Mouse (Mus musculus): Measurements from ENCODE around the gene Cyp2s1. TPM values are rescaled to one million over a fixed set of nuclear protein-coding genes. Genes with fewer than 3 reads are reported as not detected.

The Cyp2s1 gene
- polyA plus RNA-seq, 1 experiment from 2014 or later = 2.2 TPM

- Histone ChIP-seq H3K36me3 (replicated peaks; ENCODE audit: control insufficient read depth, insufficient read depth) (no peaks in the 10 kb centered on the region), H3K27me3 (ENCODE audit: control insufficient read depth, insufficient read depth, low read length) (no peaks in the 10 kb centered on the region), H3K27ac (no peak overlapping the region), H3K4me2 (replicated peaks) (no peak overlapping the region; the same call in 1 of the 2 replicates), H3K9me3 (ENCODE audit: control insufficient read depth, low read length) (no peaks in the 10 kb centered on the region), H3K4me3 (replicated peaks; ENCODE audit: low read length) (no peak overlapping the region), H3K4me1 (replicated peaks; ENCODE audit: control insufficient read depth, insufficient read depth, low read length) (peaks cover 11% of the 10 kb centered on the region; the same call in 1 of the 2 replicates), H3K9ac (no peak overlapping the region)
- DNase-seq (ENCODE audit: low spot score) (no peak), ATAC-seq (ENCODE audit: low FRiP score) (no peak)
- WGBS = 74% methylated on average over 4 of the region's 4 CpGs
Measured at GRCm38 (mm10) chr7:25786974-25787373, 29.7 kb downstream of the Cyp2s1 start.

DNA sequence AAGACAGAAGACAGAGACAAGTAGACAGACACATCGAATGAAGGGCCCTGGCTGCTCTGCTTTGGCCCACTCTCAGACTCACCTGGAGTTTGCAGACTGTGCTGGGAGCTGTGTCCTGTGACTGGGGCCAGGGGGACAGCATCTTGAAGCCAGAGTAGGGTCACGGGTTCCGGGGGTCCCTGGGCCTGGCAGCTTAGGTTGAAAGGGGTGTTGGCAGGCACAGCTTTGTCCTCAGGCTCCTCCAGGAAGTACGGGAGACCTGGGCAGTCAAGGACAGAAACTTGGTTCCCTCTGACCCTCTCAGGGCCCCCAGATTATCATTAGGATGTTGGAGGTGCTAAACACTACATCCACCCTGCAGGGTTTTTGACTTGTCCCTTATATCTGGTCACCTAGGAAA, 31.0 kb downstream of the Cyp2s1 start:
- Histone ChIP-seq H3K27me3 (ENCODE audit: control insufficient read depth, insufficient read depth, low read length) (no peaks in the 10 kb centered on the region), H3K27ac (no peak overlapping the region), H3K9me3 (ENCODE audit: control insufficient read depth, low read length) (no peaks in the 10 kb centered on the region), H3K4me3 (replicated peaks; ENCODE audit: low read length) (no peak overlapping the region), H3K36me3 (replicated peaks; ENCODE audit: control insufficient read depth, insufficient read depth) (no peaks in the 10 kb centered on the region), H3K4me1 (replicated peaks; ENCODE audit: control insufficient read depth, insufficient read depth, low read length) (peaks cover 18% of the 10 kb centered on the region; the same call in 1 of the 2 replicates), H3K4me2 (replicated peaks) (no peak overlapping the region), H3K9ac (no peak overlapping the region)
- ATAC-seq (ENCODE audit: low FRiP score) = no peak
- 77% methylated on average over 4 of the region's 4 CpGs for WGBS
- DNase-seq (ENCODE audit: low spot score) = no peak

- Histone ChIP-seq H3K9me3 (ENCODE audit: control insufficient read depth, low read length) (no peaks in the 10 kb centered on the region), H3K9ac (no peak overlapping the region), H3K4me2 (replicated peaks) (no peak overlapping the region), H3K4me1 (replicated peaks; ENCODE audit: control insufficient read depth, insufficient read depth, low read length) (peaks cover 18% of the 10 kb centered on the region; the same call in 1 of the 2 replicates), H3K27ac (no peak overlapping the region), H3K36me3 (replicated peaks; ENCODE audit: control insufficient read depth, insufficient read depth) (no peaks in the 10 kb centered on the region), H3K4me3 (replicated peaks; ENCODE audit: low read length) (no peak overlapping the region), H3K27me3 (ENCODE audit: control insufficient read depth, insufficient read depth, low read length) (no peaks in the 10 kb centered on the region)
- DNase-seq (ENCODE audit: low spot score) (no peak), ATAC-seq (ENCODE audit: low FRiP score) (no peak)
- WGBS = 25% methylated on average over 1 of the region's 1 CpGs
Measured at GRCm38 (mm10) chr7:25784808-25785207, 31.9 kb downstream of the Cyp2s1 start.

- H3K4me2 ChIP-seq (replicated peaks) = no peak overlapping the region
- H3K27ac ChIP-seq = no peak overlapping the region
- H3K36me3 ChIP-seq (replicated peaks; ENCODE audit: control insufficient read depth, insufficient read depth) = no peaks in the 10 kb centered on the region
- no peak overlapping the region for H3K4me3 ChIP-seq (replicated peaks; ENCODE audit: low read length)
- no peak for DNase-seq (ENCODE audit: low spot score)
- no peaks in the 10 kb centered on the region for H3K27me3 ChIP-seq (ENCODE audit: control insufficient read depth, insufficient read depth, low read length)
- ATAC-seq (ENCODE audit: low FRiP score) = no peak
- peaks cover 16% of the 10 kb centered on the region; the same call in 1 of the 2 replicates for H3K4me1 ChIP-seq (replicated peaks; ENCODE audit: control insufficient read depth, insufficient read depth, low read length)
- 75% methylated on average over 8 of the region's 8 CpGs for WGBS
- no peaks in the 10 kb centered on the region for H3K9me3 ChIP-seq (ENCODE audit: control insufficient read depth, low read length)
- H3K9ac ChIP-seq = no peak overlapping the region
Measured at GRCm38 (mm10) chr7:25783746-25784145, 33.0 kb downstream of the Cyp2s1 start.

GRCm38 (mm10) chr7:25782744-25783143, 34.0 kb downstream of the Cyp2s1 start:
- ATAC-seq (ENCODE audit: low FRiP score) = no peak
- no peak for DNase-seq (ENCODE audit: low spot score)
- 82% methylated on average over 6 of the region's 6 CpGs for WGBS
- Histone ChIP-seq H3K9me3 (ENCODE audit: control insufficient read depth, low read length) (no peaks in the 10 kb centered on the region), H3K4me2 (replicated peaks) (no peak overlapping the region), H3K9ac (no peak overlapping the region), H3K36me3 (replicated peaks; ENCODE audit: control insufficient read depth, insufficient read depth) (no peaks in the 10 kb centered on the region), H3K4me1 (replicated peaks; ENCODE audit: control insufficient read depth, insufficient read depth, low read length) (peaks cover 7% of the 10 kb centered on the region; the same call in 1 of the 2 replicates), H3K4me3 (replicated peaks; ENCODE audit: low read length) (no peak overlapping the region), H3K27ac (no peak overlapping the region), H3K27me3 (ENCODE audit: control insufficient read depth, insufficient read depth, low read length) (no peaks in the 10 kb centered on the region)

DNA sequence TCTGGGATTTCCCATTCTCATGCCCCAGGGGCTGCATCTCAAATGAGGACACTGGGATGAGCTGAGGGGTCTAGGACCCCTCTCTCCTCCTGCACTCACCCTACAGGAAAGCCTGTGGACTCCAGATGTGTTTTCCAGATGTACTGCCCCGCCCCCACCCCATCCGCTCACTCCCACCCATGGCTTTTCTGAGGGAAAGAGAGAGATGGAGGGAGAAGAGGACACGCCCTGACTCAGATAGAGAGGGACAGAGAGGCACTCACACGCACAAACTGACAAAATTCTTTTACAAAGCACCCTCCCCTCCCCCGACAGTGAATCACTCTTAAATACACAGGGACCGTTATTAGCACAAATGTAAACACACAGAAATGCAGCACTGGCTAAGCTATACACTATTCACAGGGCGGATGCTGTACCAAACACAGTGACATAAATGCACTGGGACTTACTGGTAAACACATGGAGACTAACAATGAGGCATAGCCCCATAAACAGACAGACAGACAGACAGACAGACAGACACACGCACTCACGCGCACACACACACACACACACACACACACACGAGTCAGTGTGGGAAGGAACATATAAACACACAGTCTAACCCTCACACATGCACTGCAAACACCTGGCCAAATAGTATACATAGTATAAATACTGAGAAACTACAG, 34.6 kb downstream of the Cyp2s1 start:
- 60% methylated on average over 11 of the region's 11 CpGs for WGBS
- no peaks in the 10 kb centered on the region for H3K27me3 ChIP-seq (ENCODE audit: control insufficient read depth, insufficient read depth, low read length)
- peak; percentile 61 for ATAC-seq (ENCODE audit: low FRiP score)
- H3K9ac ChIP-seq = peak overlapping the region; percentile 54
- peak overlapping the region; percentile 65 for H3K4me2 ChIP-seq (replicated peaks)
- H3K4me1 ChIP-seq (replicated peaks; ENCODE audit: control insufficient read depth, insufficient read depth, low read length) = peaks cover 7% of the 10 kb centered on the region; the same call in 1 of the 2 replicates
- peak overlapping the region; percentile 28 for H3K4me3 ChIP-seq (replicated peaks; ENCODE audit: low read length)
- no peak for DNase-seq (ENCODE audit: low spot score)
- no peak overlapping the region for H3K27ac ChIP-seq
- no peaks in the 10 kb centered on the region for H3K9me3 ChIP-seq (ENCODE audit: control insufficient read depth, low read length)
- H3K36me3 ChIP-seq (replicated peaks; ENCODE audit: control insufficient read depth, insufficient read depth) = no peaks in the 10 kb centered on the region

DNA sequence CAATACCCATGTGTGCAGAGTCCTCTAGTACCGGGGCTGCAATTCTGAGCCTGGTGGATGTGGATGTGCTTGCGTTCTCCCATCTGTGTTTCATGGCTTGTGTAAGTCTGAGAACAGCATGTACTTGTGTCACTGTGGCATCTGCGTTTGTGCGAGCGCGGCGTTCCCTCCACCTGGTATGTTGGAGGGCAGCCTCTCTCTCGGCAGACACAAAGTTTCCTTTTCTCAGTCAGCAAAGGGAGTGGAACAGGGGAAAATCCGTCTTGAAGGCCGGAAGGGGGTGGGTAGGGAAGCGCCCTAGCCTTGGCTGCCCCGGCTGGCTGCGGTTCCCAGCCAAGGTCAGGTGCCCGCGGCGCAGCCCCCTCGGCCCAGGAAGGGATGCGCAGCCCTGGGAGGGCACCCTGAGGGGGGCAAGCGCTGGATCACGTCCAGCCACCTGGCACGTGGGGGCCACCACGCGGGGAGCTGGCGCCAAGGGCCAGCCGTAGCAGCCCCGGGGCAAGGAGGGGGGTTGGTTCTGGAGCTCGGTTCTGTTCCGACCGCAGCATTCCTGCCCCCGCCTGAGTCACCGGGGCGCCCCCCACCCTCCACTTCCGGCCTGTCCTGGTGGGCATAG, 35.3 kb downstream of the Cyp2s1 start:
- H3K9me3 ChIP-seq (ENCODE audit: control insufficient read depth, low read length) = no peaks in the 10 kb centered on the region
- H3K4me3 ChIP-seq (replicated peaks; ENCODE audit: low read length) = peak overlapping the region; percentile 28
- peaks cover 7% of the 10 kb centered on the region; the same call in 1 of the 2 replicates for H3K4me1 ChIP-seq (replicated peaks; ENCODE audit: control insufficient read depth, insufficient read depth, low read length)
- H3K36me3 ChIP-seq (replicated peaks; ENCODE audit: control insufficient read depth, insufficient read depth) = no peaks in the 10 kb centered on the region
- DNase-seq (ENCODE audit: low spot score) (no peak), ATAC-seq (ENCODE audit: low FRiP score) (peak; percentile 44)
- peak overlapping the region; percentile 65 for H3K4me2 ChIP-seq (replicated peaks)
- H3K27me3 ChIP-seq (ENCODE audit: control insufficient read depth, insufficient read depth, low read length) = no peaks in the 10 kb centered on the region
- peak overlapping the region; percentile 39; the same call in 1 of the 2 replicates for H3K27ac ChIP-seq
- peak overlapping the region; percentile 54 for H3K9ac ChIP-seq
- 13% methylated on average over 33 of the region's 33 CpGs for WGBS

- 41% methylated on average over 4 of the region's 4 CpGs for WGBS
- ATAC-seq (ENCODE audit: low FRiP score) = no peak
- H3K27ac ChIP-seq = no peak overlapping the region
Measured at GRCm38 (mm10) chr7:25780753-25781152, 36.0 kb downstream of the Cyp2s1 start.

GRCm38 (mm10) chr7:25780021-25780420, 36.7 kb downstream of the Cyp2s1 start:
- H3K27ac ChIP-seq = no peak overlapping the region
- no peak overlapping the region for H3K4me3 ChIP-seq (replicated peaks; ENCODE audit: low read length)
- ATAC-seq (ENCODE audit: low FRiP score) (no peak), DNase-seq (ENCODE audit: low spot score) (no peak)
- H3K27me3 ChIP-seq (ENCODE audit: control insufficient read depth, insufficient read depth, low read length) = no peaks in the 10 kb centered on the region
- no peaks in the 10 kb centered on the region for H3K9me3 ChIP-seq (ENCODE audit: control insufficient read depth, low read length)
- 89% methylated on average over 5 of the region's 5 CpGs for WGBS
- no peak overlapping the region for H3K4me2 ChIP-seq (replicated peaks)
- H3K36me3 ChIP-seq (replicated peaks; ENCODE audit: control insufficient read depth, insufficient read depth) = no peaks in the 10 kb centered on the region
- peaks cover 7% of the 10 kb centered on the region; the same call in 1 of the 2 replicates for H3K4me1 ChIP-seq (replicated peaks; ENCODE audit: control insufficient read depth, insufficient read depth, low read length)
- H3K9ac ChIP-seq = no peak overlapping the region

More at GRCm38 (mm10) chr7:25780753-25781152, 36.0 kb downstream of the Cyp2s1 start:
- no peak for DNase-seq (ENCODE audit: low spot score)
- Histone ChIP-seq H3K9ac (no peak overlapping the region), H3K9me3 (ENCODE audit: control insufficient read depth, low read length) (no peaks in the 10 kb centered on the region), H3K4me1 (replicated peaks; ENCODE audit: control insufficient read depth, insufficient read depth, low read length) (peaks cover 7% of the 10 kb centered on the region; the same call in 1 of the 2 replicates), H3K4me3 (replicated peaks; ENCODE audit: low read length) (no peak overlapping the region), H3K27me3 (ENCODE audit: control insufficient read depth, insufficient read depth, low read length) (no peaks in the 10 kb centered on the region), H3K4me2 (replicated peaks) (0 out of 2 replicates have a peak overlapping the region, but pooled peaks have one; percentile 65), H3K36me3 (replicated peaks; ENCODE audit: control insufficient read depth, insufficient read depth) (no peaks in the 10 kb centered on the region)

Data from hindbrain, embryonic 14.5 days (tissue).